Mouse (Mus musculus) brain, embryonic 14.5 days (tissue): ENCODE results near the gene Gm5617.

Source experiments
- CTCF ChIP-seq: fragments of 200-500 bp; IDR thresholded peaks from 2 replicates; pipeline ENCODE4 v1.5.1; 2012; ENCODE audit warnings: inconsistent platforms, mild to moderate bottlenecking, moderate library complexity, borderline replicate concordance; ENCODE audit not compliant: insufficient read depth, insufficient read length; ENCODE audit errors: extremely low read depth
- POLR2A ChIP-seq: fragments of 200-500 bp; IDR thresholded peaks from 2 replicates; pipeline ENCODE4 v1.6.1; 2012; ENCODE audit warnings: mild to moderate bottlenecking, inconsistent platforms, borderline replicate concordance; ENCODE audit not compliant: poor library complexity, insufficient read depth, insufficient read length, severe bottlenecking; ENCODE audit errors: extremely low read depth

GRCm38 (mm10) chr9:48455961-48456360, 39.3 kb upstream of the Gm5617 start:
- TF ChIP-seq POLR2A (no peak), CTCF (no peak)
